Mouse (Mus musculus): Measurements from ENCODE around the gene Gm13279. TPM values are rescaled to one million over a fixed set of nuclear protein-coding genes. Genes with fewer than 3 reads are reported as not detected.
"Not testable (repeated sequence)": the region's sequence is repeated elsewhere in the genome, so short reads cannot be mapped to it uniquely, and the experiment has no call there.

Gene Gm13279
- polyA plus RNA-seq, 1 experiment from 2014 or later = not detected

GRCm38 (mm10) chr4:88761776-88762175, 35.4 kb upstream of the Gm13279 start:
- H3K9ac ChIP-seq (ENCODE audit: low read depth, low read length); H3K27ac ChIP-seq (ENCODE audit: low read depth, low read length); H3K27me3 ChIP-seq (ENCODE audit: control insufficient read depth, insufficient read depth, low read length); H3K4me1 ChIP-seq (ENCODE audit: control insufficient read depth, insufficient read depth, low read length); ATAC-seq (replicated peaks; ENCODE audit: insufficient number of reproducible peaks, low FRiP score, low TSS enrichment); H3K4me2 ChIP-seq; H3K36me3 ChIP-seq (ENCODE audit: control insufficient read depth, insufficient read depth, low read length); H3K4me3 ChIP-seq (ENCODE audit: low read depth, low read length); H3K9me3 ChIP-seq (replicated peaks; ENCODE audit: control insufficient read depth, low read length): not testable (repeated sequence)
- WGBS (ENCODE audit: insufficient replicate concordance) = 69% methylated on average over 6 of the region's 8 CpGs

GRCm38 (mm10) chr4:88762341-88762740, 34.9 kb upstream of the Gm13279 start:
- not testable (repeated sequence) for H3K36me3 ChIP-seq (ENCODE audit: control insufficient read depth, insufficient read depth, low read length); H3K4me3 ChIP-seq (ENCODE audit: low read depth, low read length); H3K9ac ChIP-seq (ENCODE audit: low read depth, low read length); H3K27ac ChIP-seq (ENCODE audit: low read depth, low read length); H3K4me1 ChIP-seq (ENCODE audit: control insufficient read depth, insufficient read depth, low read length); H3K9me3 ChIP-seq (replicated peaks; ENCODE audit: control insufficient read depth, low read length); H3K27me3 ChIP-seq (ENCODE audit: control insufficient read depth, insufficient read depth, low read length); H3K4me2 ChIP-seq; ATAC-seq (replicated peaks; ENCODE audit: insufficient number of reproducible peaks, low FRiP score, low TSS enrichment)
- WGBS (ENCODE audit: insufficient replicate concordance) = 44% methylated on average over 8 of the region's 9 CpGs

GRCm38 (mm10) chr4:88763384-88764018, 33.7 kb upstream of the Gm13279 start:
- not testable (repeated sequence) for H3K9me3 ChIP-seq (replicated peaks; ENCODE audit: control insufficient read depth, low read length); H3K27me3 ChIP-seq (ENCODE audit: control insufficient read depth, insufficient read depth, low read length); H3K4me1 ChIP-seq (ENCODE audit: control insufficient read depth, insufficient read depth, low read length); H3K9ac ChIP-seq (ENCODE audit: low read depth, low read length); H3K36me3 ChIP-seq (ENCODE audit: control insufficient read depth, insufficient read depth, low read length); H3K27ac ChIP-seq (ENCODE audit: low read depth, low read length); ATAC-seq (replicated peaks; ENCODE audit: insufficient number of reproducible peaks, low FRiP score, low TSS enrichment)
- WGBS (ENCODE audit: insufficient replicate concordance) = 4% methylated on average over 24 of the region's 42 CpGs
- Histone ChIP-seq H3K4me3 (ENCODE audit: low read depth, low read length) (peak overlapping the region; percentile 25; the same call in 1 of the 2 replicates), H3K4me2 (peak overlapping the region; percentile 44)

GRCm38 (mm10) chr4:88773534-88773933, 23.7 kb upstream of the Gm13279 start, which contains the start of gene Gm13290:
Gm13290 (plus strand) TSS chr4:88773834.
- H3K4me2 ChIP-seq; H3K9me3 ChIP-seq (replicated peaks; ENCODE audit: control insufficient read depth, low read length); H3K4me1 ChIP-seq (ENCODE audit: control insufficient read depth, insufficient read depth, low read length); H3K9ac ChIP-seq (ENCODE audit: low read depth, low read length); H3K36me3 ChIP-seq (ENCODE audit: control insufficient read depth, insufficient read depth, low read length); H3K27me3 ChIP-seq (ENCODE audit: control insufficient read depth, insufficient read depth, low read length); H3K27ac ChIP-seq (ENCODE audit: low read depth, low read length); H3K4me3 ChIP-seq (ENCODE audit: low read depth, low read length); ATAC-seq (replicated peaks; ENCODE audit: insufficient number of reproducible peaks, low FRiP score, low TSS enrichment): not testable (repeated sequence)
- WGBS (ENCODE audit: insufficient replicate concordance) = no CpG with 5 or more reads among the region's 32 CpGs

- not testable (repeated sequence) for H3K27me3 ChIP-seq (ENCODE audit: control insufficient read depth, insufficient read depth, low read length); H3K36me3 ChIP-seq (ENCODE audit: control insufficient read depth, insufficient read depth, low read length); H3K9ac ChIP-seq (ENCODE audit: low read depth, low read length); H3K4me1 ChIP-seq (ENCODE audit: control insufficient read depth, insufficient read depth, low read length); H3K4me3 ChIP-seq (ENCODE audit: low read depth, low read length); H3K9me3 ChIP-seq (replicated peaks; ENCODE audit: control insufficient read depth, low read length); H3K27ac ChIP-seq (ENCODE audit: low read depth, low read length); H3K4me2 ChIP-seq; ATAC-seq (replicated peaks; ENCODE audit: insufficient number of reproducible peaks, low FRiP score, low TSS enrichment)
- no CpG with 5 or more reads among the region's 29 CpGs for WGBS (ENCODE audit: insufficient replicate concordance)
Observed at GRCm38 (mm10) chr4:88776622-88777021, 20.6 kb upstream of the Gm13279 start, which contains the start of gene Gm13289. Gm13289 (plus strand) TSS chr4:88776922.

GRCm38 (mm10) chr4:88779550-88779949, 17.6 kb upstream of the Gm13279 start, which contains the start of gene Gm13272:
Gm13272 (plus strand) TSS chr4:88779850.
- not testable (repeated sequence) for H3K4me2 ChIP-seq; H3K27ac ChIP-seq (ENCODE audit: low read depth, low read length); H3K4me1 ChIP-seq (ENCODE audit: control insufficient read depth, insufficient read depth, low read length); H3K4me3 ChIP-seq (ENCODE audit: low read depth, low read length); H3K9ac ChIP-seq (ENCODE audit: low read depth, low read length); H3K9me3 ChIP-seq (replicated peaks; ENCODE audit: control insufficient read depth, low read length); H3K27me3 ChIP-seq (ENCODE audit: control insufficient read depth, insufficient read depth, low read length); ATAC-seq (replicated peaks; ENCODE audit: insufficient number of reproducible peaks, low FRiP score, low TSS enrichment); H3K36me3 ChIP-seq (ENCODE audit: control insufficient read depth, insufficient read depth, low read length)
- WGBS (ENCODE audit: insufficient replicate concordance) = no CpG with 5 or more reads among the region's 29 CpGs

GRCm38 (mm10) chr4:88780320-88780719, 16.9 kb upstream of the Gm13279 start:
- not testable (repeated sequence) for H3K9me3 ChIP-seq (replicated peaks; ENCODE audit: control insufficient read depth, low read length); H3K9ac ChIP-seq (ENCODE audit: low read depth, low read length); H3K36me3 ChIP-seq (ENCODE audit: control insufficient read depth, insufficient read depth, low read length); H3K27ac ChIP-seq (ENCODE audit: low read depth, low read length); H3K27me3 ChIP-seq (ENCODE audit: control insufficient read depth, insufficient read depth, low read length); H3K4me2 ChIP-seq; ATAC-seq (replicated peaks; ENCODE audit: insufficient number of reproducible peaks, low FRiP score, low TSS enrichment); H3K4me1 ChIP-seq (ENCODE audit: control insufficient read depth, insufficient read depth, low read length); H3K4me3 ChIP-seq (ENCODE audit: low read depth, low read length)
- WGBS (ENCODE audit: insufficient replicate concordance) = 33% methylated on average over 15 of the region's 18 CpGs

GRCm38 (mm10) chr4:88781831-88782230, 15.4 kb upstream of the Gm13279 start, which contains the start of gene Ifnz:
Ifnz (plus strand) TSS chr4:88782131.
- H3K36me3 ChIP-seq (ENCODE audit: control insufficient read depth, insufficient read depth, low read length); H3K27me3 ChIP-seq (ENCODE audit: control insufficient read depth, insufficient read depth, low read length); ATAC-seq (replicated peaks; ENCODE audit: insufficient number of reproducible peaks, low FRiP score, low TSS enrichment); H3K9me3 ChIP-seq (replicated peaks; ENCODE audit: control insufficient read depth, low read length); H3K9ac ChIP-seq (ENCODE audit: low read depth, low read length); H3K27ac ChIP-seq (ENCODE audit: low read depth, low read length); H3K4me3 ChIP-seq (ENCODE audit: low read depth, low read length); H3K4me1 ChIP-seq (ENCODE audit: control insufficient read depth, insufficient read depth, low read length): not testable (repeated sequence)
- peak within 1 kb of the TSS; percentile 49 for H3K4me2 ChIP-seq
- WGBS (ENCODE audit: insufficient replicate concordance) = 10% methylated on average over 3 of the region's 7 CpGs

GRCm38 (mm10) chr4:88782335-88782734, 14.9 kb upstream of the Gm13279 start:
- 0% methylated on average over 3 of the region's 31 CpGs for WGBS (ENCODE audit: insufficient replicate concordance)

More at GRCm38 (mm10) chr4:88782335-88782734, 14.9 kb upstream of the Gm13279 start:
- H3K36me3 ChIP-seq (ENCODE audit: control insufficient read depth, insufficient read depth, low read length); H3K9me3 ChIP-seq (replicated peaks; ENCODE audit: control insufficient read depth, low read length); H3K27ac ChIP-seq (ENCODE audit: low read depth, low read length); H3K4me1 ChIP-seq (ENCODE audit: control insufficient read depth, insufficient read depth, low read length); H3K9ac ChIP-seq (ENCODE audit: low read depth, low read length); ATAC-seq (replicated peaks; ENCODE audit: insufficient number of reproducible peaks, low FRiP score, low TSS enrichment); H3K4me3 ChIP-seq (ENCODE audit: low read depth, low read length); H3K27me3 ChIP-seq (ENCODE audit: control insufficient read depth, insufficient read depth, low read length): not testable (repeated sequence)
- H3K4me2 ChIP-seq = peak overlapping the region; percentile 49

Data from heart, embryonic 11.5 days (tissue).